Mouse (Mus musculus) liver, embryonic 11.5 days (tissue): Measurements from ENCODE around the gene Zfp638. TPM values are rescaled to one million over a fixed set of nuclear protein-coding genes. Genes with fewer than 3 reads are reported as not detected.

ENCODE experiments used
- ATAC-seq: fragments of 200-750 bp; cut with Nextera tagmentation; replicated peaks from 2 replicates; pipeline ENCODE4 v1.8.0; 2017; ENCODE audit warnings: moderate number of reproducible peaks, mild to moderate bottlenecking, moderate TSS enrichment, moderate library complexity; ENCODE audit not compliant: low FRiP score
- DNase-seq: peaks from one replicate; pipeline ENCODE4 v3.0.0-alpha.2; 2017; ENCODE audit warnings: low spot score
- H3K27ac ChIP-seq: fragments of 300-500 bp; sonication (generic); 2 replicates; pipeline ENCODE4 v1.5.1; 2014; ENCODE audit warnings: mild to moderate bottlenecking, low read depth, low read length, control low read depth
- H3K27me3 ChIP-seq: fragments of 300-500 bp; sonication (generic); replicated peaks from 2 replicates; pipeline ENCODE4 v1.6.1; 2014; ENCODE audit warnings: low read length, mixed read lengths; ENCODE audit not compliant: control insufficient read depth, insufficient read depth
- H3K36me3 ChIP-seq: fragments of 300-500 bp; sonication (generic); 2 replicates; pipeline ENCODE4 v1.6.1; 2014; ENCODE audit warnings: mild to moderate bottlenecking, low read length, moderate library complexity, mixed read lengths; ENCODE audit not compliant: control insufficient read depth, insufficient read depth
- H3K4me1 ChIP-seq: fragments of 300-500 bp; sonication (generic); replicated peaks from 2 replicates; pipeline ENCODE4 v1.6.1; 2014; ENCODE audit warnings: low read length, mixed read lengths; ENCODE audit not compliant: control insufficient read depth, insufficient read depth
- H3K4me2 ChIP-seq: fragments of 300-500 bp; sonication (generic); 2 replicates; pipeline ENCODE4 v1.6.1; 2014; ENCODE audit warnings: mild to moderate bottlenecking, control low read depth, moderate library complexity
- H3K4me3 ChIP-seq: fragments of 300-500 bp; sonication (generic); 2 replicates; pipeline ENCODE4 v1.5.1; 2014; ENCODE audit warnings: low read depth, low read length, control low read depth
- H3K9ac ChIP-seq: fragments of 300-500 bp; sonication (generic); 2 replicates; pipeline ENCODE4 v1.6.1; 2014; ENCODE audit warnings: low read depth, low read length, control low read depth
- H3K9me3 ChIP-seq: fragments of 300-500 bp; sonication (generic); 2 replicates; pipeline ENCODE4 v1.6.1; 2016; ENCODE audit warnings: low read length, inconsistent platforms, mixed read lengths; ENCODE audit not compliant: control insufficient read depth
- WGBS: fragments of 180-500 bp; shearing (Covaris S2); extraction: QIAGEN DNeasy Blood & Tissue Kit; methylation state at CpG from one replicate; pipeline ENCODE4 v1.1.7; 2014; 5-methylcytosine and 5-hydroxymethylcytosine counted together
- polyA plus RNA-seq: library from polyadenylated mRNA; unstranded; fragments of >200 nt; fragmentation: Nextera tagmentation; extraction: Ambion mirVana; gene quantifications from 2 replicates; pipeline ENCODE4 v1.2.1, GENCODE M21; 2014

The Zfp638 gene
- polyA plus RNA-seq, 1 experiment from 2014 or later, result 54.9 TPM

DNA sequence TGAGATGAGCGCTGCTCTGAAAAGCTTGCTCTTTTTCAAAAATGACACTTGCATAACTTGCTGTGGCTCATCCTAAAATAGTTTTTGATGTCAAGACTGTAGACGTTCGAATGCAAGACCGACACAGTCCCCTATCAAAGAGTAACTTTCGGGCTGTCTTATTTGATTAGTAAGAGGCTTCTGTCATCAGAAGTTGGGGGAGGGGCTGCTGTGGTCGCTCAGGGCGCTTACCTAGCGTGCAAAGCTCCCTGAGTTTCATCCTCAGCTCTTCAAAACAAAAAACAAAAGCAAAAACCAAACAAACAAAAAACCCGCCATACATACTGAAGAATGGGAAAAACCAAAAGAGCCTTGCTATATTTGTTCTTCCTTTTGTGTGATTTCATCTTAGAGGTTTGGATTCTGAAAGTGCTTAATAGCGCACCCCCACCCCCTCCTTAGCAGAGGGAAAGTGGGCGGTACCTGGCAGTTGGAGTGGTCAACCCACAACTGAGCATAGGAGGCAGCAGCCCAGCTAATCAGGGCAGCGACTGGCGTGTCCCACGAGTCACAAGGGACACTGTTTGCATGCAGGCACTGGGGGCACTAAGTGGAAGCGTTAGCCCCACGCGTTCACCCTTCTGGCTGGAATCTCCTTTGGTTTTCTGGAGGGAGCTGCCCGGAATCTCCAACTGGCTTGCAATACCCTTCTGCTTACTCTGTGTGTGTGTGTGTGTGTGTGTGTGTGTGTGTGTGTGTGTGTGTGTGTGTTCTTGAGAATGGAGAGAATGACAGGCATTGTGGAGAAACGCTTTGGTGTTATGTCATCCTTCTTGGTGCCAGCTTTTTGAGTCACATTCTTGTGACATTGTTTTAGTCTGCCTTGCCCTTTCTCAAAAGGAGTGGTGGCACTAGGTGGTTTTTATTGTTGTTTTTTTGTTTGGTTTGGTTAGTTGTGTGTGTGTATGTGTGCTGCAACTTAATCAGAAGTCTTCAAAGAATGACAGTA, 983 bp downstream of the Zfp638 start:
- Histone ChIP-seq H3K36me3 (no peaks in the 10 kb centered on the region), H3K4me1 (peaks cover 5% of the 10 kb centered on the region), H3K27ac (peak overlapping the region; percentile 55; the same call in 1 of the 2 replicates), H3K4me2 (peak overlapping the region; percentile 99), H3K9me3 (no peaks in the 10 kb centered on the region), H3K27me3 (no peaks in the 10 kb centered on the region), H3K9ac (peak overlapping the region; percentile 76), H3K4me3 (peak overlapping the region; percentile 68)
- DNase-seq (no peak), ATAC-seq (peak; percentile 48; the same call in 1 of the 2 replicates)
- 6% methylated on average over 19 of the region's 19 CpGs for WGBS

DNA sequence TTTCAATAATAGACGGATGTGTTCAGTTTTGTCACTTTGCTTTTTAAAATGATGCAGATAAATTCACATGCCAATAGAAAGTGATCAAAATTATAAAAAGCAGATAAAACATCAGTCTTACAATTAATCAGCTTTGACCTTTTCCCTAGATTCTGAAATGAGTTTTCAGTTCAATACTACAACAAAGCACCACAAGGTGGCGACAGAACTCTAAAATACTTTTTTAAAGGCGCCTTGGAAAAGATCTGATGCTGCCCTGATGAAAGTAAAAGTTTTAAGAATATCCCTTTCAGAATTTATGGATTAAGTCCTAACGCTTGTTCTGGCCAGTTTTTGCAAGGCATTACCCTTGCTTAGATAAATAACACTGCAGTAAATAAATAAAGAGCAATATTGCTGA, 12.9 kb downstream of the Zfp638 start:
- H3K9me3 ChIP-seq, result no peaks in the 10 kb centered on the region
- no peak overlapping the region for H3K4me3 ChIP-seq
- 4% methylated on average over 4 of the region's 4 CpGs for WGBS
- H3K4me2 ChIP-seq, result peak overlapping the region; percentile 8; the same call in 1 of the 2 replicates
- ATAC-seq (no peak), DNase-seq (no peak)
- no peak overlapping the region for H3K27ac ChIP-seq
- no peaks in the 10 kb centered on the region for H3K27me3 ChIP-seq
- no peaks in the 10 kb centered on the region for H3K36me3 ChIP-seq
- no peak overlapping the region for H3K9ac ChIP-seq
- H3K4me1 ChIP-seq, result no peaks in the 10 kb centered on the region

DNA sequence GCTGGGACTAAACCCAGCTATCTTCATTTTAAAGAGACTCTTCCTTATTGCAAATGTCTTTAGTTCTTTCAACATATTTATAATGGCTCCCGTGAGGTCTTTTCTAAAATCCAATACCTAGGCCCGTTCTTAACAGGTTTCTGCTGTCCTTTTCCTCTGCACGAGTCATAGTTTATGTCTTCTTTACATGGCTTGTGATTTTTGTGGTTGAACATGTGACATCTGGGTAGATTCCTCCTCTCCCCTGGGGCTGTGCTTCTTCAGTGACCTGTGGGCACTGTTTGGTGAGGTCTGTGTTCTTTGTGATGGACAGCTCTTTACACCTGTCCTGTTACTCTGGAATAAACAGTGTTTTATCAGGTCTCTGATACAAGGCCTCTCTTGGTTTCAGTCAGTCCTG, 19.9 kb downstream of the Zfp638 start:
- no peaks in the 10 kb centered on the region for H3K4me1 ChIP-seq
- WGBS, result 74% methylated on average over 3 of the region's 3 CpGs
- ATAC-seq (no peak), DNase-seq (no peak)
- H3K27ac ChIP-seq, result no peak overlapping the region
- H3K9me3 ChIP-seq, result no peaks in the 10 kb centered on the region
- H3K27me3 ChIP-seq, result no peaks in the 10 kb centered on the region
- H3K9ac ChIP-seq, result no peak overlapping the region
- no peak overlapping the region for H3K4me3 ChIP-seq
- no peaks in the 10 kb centered on the region for H3K36me3 ChIP-seq
- no peak overlapping the region for H3K4me2 ChIP-seq

DNA sequence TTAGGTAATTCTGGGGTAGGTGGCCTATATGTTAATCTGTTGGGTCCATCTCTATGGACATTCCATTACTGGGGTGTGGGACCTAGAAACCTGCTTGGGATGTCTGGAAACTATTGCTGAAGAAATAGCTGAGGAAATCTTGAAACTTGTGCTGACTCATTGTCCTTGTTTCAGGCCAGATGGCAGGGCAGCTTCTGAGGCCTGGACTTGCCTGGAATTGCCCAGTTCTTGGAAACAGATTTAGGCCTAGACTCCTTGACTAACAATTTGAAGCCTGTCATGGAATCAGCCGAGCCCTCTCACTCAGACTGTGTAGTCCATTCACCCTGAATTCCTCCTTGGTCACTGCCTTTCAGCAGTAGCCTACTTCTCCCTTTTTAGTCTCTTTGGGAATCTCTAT, 21.9 kb downstream of the Zfp638 start:
- ATAC-seq, result no peak
- 69% methylated on average over 1 of the region's 1 CpGs for WGBS
- no peak for DNase-seq
- H3K27ac ChIP-seq, result no peak overlapping the region
- no peak overlapping the region for H3K4me3 ChIP-seq
- no peaks in the 10 kb centered on the region for H3K36me3 ChIP-seq
- H3K9me3 ChIP-seq, result no peaks in the 10 kb centered on the region
- H3K4me1 ChIP-seq, result no peaks in the 10 kb centered on the region
- no peak overlapping the region for H3K9ac ChIP-seq
- H3K4me2 ChIP-seq, result no peak overlapping the region
- H3K27me3 ChIP-seq, result no peaks in the 10 kb centered on the region

GRCm38 (mm10) chr6:83890281-83891015, 23.5 kb downstream of the Zfp638 start:
- ATAC-seq (no peak), DNase-seq (no peak)
- Histone ChIP-seq H3K9ac (no peak overlapping the region), H3K4me3 (no peak overlapping the region), H3K27ac (no peak overlapping the region), H3K36me3 (no peaks in the 10 kb centered on the region), H3K4me2 (no peak overlapping the region), H3K27me3 (no peaks in the 10 kb centered on the region), H3K9me3 (no peaks in the 10 kb centered on the region), H3K4me1 (no peaks in the 10 kb centered on the region)
- WGBS, result 58% methylated on average over 2 of the region's 2 CpGs

DNA sequence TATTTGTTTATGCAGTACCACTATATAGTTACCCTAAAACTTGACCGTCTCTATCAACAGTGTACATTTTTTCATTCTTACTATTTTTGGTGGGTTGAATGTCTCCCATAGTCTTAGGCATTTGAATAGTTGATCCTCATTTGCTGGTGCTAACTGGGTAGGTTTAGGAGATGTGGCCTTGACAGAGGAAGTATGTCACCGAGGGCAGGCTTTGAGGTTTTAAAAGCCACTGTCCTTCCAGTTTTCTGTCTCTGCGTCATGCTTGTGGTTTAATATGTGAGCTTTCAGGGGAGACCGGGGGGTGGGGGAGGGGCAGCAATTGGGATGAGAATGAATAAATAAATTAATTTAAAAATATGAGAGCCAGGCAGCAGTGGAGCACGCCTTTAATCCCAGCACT, 24.3 kb downstream of the Zfp638 start:
- no peak for ATAC-seq
- 64% methylated on average over 5 of the region's 5 CpGs for WGBS

DNA sequence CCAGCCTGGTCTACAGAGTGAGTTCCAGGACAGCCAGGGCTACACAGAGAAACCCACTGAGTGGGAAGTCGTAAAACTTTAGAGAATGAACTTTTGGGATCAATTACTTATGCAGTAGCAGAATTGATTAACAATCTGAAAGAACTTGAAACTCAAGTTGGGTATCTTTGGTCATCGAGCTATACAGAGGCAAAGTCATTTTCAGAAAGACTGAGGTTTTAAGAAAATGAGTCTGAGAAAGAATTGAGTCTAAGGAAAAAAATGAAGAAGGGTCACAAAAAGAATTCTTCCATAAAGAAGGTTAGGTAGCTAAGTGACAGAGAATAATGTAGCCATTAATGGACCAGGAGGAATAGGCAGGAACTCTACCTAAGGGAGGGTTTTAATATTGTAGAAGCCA, 24.8 kb downstream of the Zfp638 start:
- 77% methylated on average over 2 of the region's 2 CpGs for WGBS
- no peak overlapping the region for H3K4me3 ChIP-seq
- no peaks in the 10 kb centered on the region for H3K36me3 ChIP-seq
- no peaks in the 10 kb centered on the region for H3K9me3 ChIP-seq
- DNase-seq, result no peak
- no peaks in the 10 kb centered on the region for H3K27me3 ChIP-seq
- H3K27ac ChIP-seq, result no peak overlapping the region
- no peak overlapping the region for H3K4me2 ChIP-seq
- ATAC-seq, result no peak
- H3K9ac ChIP-seq, result no peak overlapping the region
- no peaks in the 10 kb centered on the region for H3K4me1 ChIP-seq

More for the DNA sequence above, 24.3 kb downstream of the Zfp638 start:
- Histone ChIP-seq H3K4me2 (no peak overlapping the region), H3K9me3 (no peaks in the 10 kb centered on the region), H3K4me1 (no peaks in the 10 kb centered on the region), H3K4me3 (no peak overlapping the region), H3K36me3 (no peaks in the 10 kb centered on the region), H3K27ac (no peak overlapping the region), H3K9ac (no peak overlapping the region), H3K27me3 (no peaks in the 10 kb centered on the region)
- DNase-seq, result no peak

DNA sequence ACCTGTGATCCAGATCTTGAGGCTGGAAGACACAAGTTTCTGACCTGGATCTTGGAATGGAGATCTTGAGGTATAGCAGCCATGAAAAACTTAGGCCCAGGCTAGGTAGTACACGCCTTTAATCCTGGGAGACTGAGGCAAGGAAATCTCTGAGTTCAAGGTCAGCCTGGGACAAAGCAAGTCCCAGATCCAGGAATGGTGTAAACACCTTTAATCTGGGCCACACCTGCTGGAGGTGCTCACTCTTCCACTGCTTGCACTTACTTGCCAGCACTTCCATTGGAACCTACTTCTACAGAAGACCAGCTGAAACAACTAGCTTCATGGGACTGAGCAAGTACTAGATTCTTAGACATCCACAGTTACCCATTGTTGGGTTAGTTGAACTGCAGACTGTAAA, 26.2 kb downstream of the Zfp638 start:
- no peak overlapping the region for H3K9ac ChIP-seq
- H3K4me1 ChIP-seq, result no peaks in the 10 kb centered on the region
- H3K4me2 ChIP-seq, result no peak overlapping the region
- H3K27ac ChIP-seq, result no peak overlapping the region
- 85% methylated on average over 1 of the region's 1 CpGs for WGBS
- H3K9me3 ChIP-seq, result no peaks in the 10 kb centered on the region
- H3K4me3 ChIP-seq, result no peak overlapping the region
- H3K36me3 ChIP-seq, result no peaks in the 10 kb centered on the region
- DNase-seq (no peak), ATAC-seq (no peak)
- no peaks in the 10 kb centered on the region for H3K27me3 ChIP-seq
